Mouse (Mus musculus) layer of hippocampus, postnatal 10 days (tissue): ENCODE measurements around the gene Tmcc1. TPM values are rescaled to one million over a fixed set of nuclear protein-coding genes. Genes with fewer than 3 reads are reported as not detected.

Source experiments
- DNase-seq, 2 experiments: peaks; one replicate each; pipeline ENCODE4 v3.0.0; 2021; ENCODE audit warnings: low spot score in 2 of 2
- total RNA-seq, 2 experiments: library from RNA; stranded (reverse); gene quantifications; 2 replicates each; pipeline ENCODE4 v1.2.3; 2021

Tmcc1 gene
- total RNA-seq, 2 experiments from 2014 or later = 63.9 to 69.1 TPM

DNA sequence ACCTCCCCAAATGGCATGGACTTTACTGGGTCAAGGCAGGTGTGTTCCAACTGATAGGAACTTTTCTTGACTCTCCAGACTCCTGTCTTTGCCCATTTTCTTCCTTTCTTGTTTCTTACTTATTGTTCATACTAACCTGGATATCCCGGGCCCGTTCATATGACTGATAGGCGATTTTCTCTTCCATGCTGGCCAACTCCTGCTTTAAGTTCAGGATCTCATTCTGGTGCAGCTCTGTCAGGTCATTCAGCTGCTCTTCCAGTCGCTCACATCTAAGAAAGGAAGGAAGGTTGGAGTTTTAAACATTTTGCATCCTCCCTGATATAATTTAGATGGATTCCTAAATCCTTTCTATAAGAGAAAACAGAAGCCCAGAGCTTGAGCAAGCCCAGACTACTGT is 168.6 kb downstream of the Tmcc1 start:
- no peak for DNase-seq

GRCm38 (mm10) chr6:116021961-116022485 is 171.3 kb downstream of the Tmcc1 start:
- DNase-seq = no peak

DNA sequence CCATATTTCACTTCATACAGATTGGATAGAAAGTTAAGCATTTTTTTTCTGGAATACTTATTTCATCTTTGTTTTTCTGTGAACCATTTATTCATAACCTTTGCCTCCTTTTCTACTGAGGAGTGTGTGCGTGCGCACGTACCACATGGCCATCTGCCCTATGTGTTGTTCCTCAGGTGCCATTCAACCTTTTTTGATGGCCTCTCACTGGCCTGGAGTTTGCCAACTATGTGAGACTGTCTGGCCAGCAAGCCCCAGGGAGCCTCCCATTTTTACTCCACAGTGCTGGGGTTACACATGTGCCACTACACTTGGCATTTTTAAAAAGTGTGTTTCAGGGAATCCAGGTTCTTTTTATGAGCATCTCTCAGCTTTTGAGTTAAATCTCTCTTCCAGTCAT is 177.4 kb downstream of the Tmcc1 start:
- no peak for DNase-seq

DNA sequence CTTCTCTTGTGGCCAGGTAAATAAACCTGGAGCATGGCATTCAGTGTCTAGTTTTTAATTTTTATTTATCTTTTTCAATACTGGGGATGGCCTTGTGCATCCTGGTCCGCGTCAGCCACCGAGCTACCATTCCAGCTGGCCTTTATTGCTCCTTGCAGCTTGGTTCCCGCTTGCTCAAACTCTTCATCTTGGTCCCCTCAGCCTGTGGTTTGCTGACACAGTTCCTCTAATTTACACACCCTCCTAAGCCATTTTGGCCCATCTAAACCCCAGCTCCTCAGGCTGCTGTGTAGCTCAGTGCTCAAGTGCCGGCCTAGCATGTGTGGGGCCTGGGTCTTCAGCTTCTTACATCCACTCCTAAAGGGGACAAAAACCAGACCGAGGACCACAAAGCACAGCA is 179.2 kb downstream of the Tmcc1 start:
- DNase-seq = no peak

DNA sequence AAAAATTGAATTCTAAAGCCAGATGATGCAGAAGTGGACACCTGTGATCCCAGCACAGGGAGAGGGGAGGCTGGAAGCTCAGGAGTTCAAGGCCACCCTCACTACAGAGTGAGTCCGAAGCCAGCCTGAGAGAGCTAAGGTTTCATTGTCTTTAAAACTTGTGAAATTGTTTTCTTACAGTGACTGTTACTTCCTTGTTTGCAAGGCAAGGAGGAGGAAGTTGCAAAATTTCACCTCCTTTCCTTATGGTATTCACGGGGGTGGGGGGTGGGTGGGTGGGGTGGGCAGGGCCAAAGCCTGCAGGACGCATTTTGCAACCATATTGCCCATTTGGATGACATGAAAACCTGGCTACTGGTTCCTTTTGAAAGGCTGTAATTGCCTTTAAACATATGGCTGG is 179.6 kb downstream of the Tmcc1 start:
- DNase-seq = no peak

- DNase-seq = peak; percentile 92 to 94
Observed at GRCm38 (mm10) chr6:116010541-116010940, 182.7 kb downstream of the Tmcc1 start.

GRCm38 (mm10) chr6:116009426-116009825 is 183.9 kb downstream of the Tmcc1 start:
- no peak for DNase-seq

GRCm38 (mm10) chr6:116007561-116008173 is 185.6 kb downstream of the Tmcc1 start:
- peak; percentile 78 to 79 for DNase-seq

GRCm38 (mm10) chr6:116006731-116007130 is 186.6 kb downstream of the Tmcc1 start:
- DNase-seq = no peak

DNA sequence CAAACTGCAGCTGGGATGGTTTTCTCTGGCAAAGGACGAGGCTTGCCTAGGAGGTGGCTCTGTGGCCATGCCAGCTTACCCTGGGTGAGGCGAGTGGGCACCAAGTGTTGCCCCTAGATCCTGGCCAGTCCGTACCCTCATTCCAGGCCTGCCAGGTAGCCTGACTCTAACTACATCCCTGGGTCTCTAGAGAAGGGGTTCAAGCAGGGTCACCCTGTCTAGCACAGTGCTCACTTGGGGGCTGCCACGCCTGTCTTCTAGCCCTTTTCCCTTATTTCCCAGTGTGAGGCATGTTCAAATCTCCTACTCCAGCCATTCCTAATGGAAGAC is 187.4 kb downstream of the Tmcc1 start:
- DNase-seq = no peak

GRCm38 (mm10) chr6:116005275-116005958 is 187.9 kb downstream of the Tmcc1 start:
- DNase-seq = no peak

DNA sequence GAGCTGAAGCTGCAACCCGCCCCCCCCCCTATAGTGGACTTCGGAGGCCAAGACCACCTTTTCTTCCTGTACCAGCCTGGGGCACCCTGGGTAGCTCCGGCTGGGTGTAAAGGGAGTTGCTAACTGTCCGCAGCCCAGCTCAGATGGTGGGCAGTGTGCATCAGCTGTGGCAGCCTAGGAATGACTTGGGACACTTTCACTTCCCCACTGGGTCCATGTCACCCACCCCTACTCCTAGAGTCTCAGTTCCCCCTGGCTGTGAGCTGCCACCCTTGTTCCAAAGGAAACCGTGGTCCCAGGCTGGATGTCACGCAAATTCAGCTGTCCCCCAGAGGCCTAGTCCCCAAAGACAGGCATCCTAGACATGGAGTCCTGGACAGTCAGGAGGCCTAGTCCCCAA is 188.6 kb downstream of the Tmcc1 start:
- DNase-seq = no peak

DNA sequence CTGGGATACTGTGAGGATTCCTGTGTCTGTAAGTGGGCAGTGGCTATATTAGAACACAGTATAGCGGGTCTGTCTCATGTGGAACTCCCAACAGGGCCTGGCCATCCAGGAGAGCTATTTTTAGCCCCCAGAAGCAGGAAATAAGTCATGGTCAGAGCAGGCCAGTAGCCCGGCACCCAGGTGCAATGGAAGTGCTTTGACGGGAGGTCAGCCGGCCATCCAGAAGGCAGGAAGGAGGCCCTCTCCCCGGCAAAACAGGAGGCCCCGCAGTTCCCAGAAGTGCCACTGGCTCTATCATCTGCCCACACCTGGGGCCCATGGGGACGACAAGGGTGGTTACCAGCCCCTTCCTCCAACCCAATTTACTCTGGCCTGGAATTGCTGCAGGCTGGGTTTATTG is 189.2 kb downstream of the Tmcc1 start:
- no peak for DNase-seq

- DNase-seq = no peak
Observed at GRCm38 (mm10) chr6:116003516-116003915, 189.8 kb downstream of the Tmcc1 start.

GRCm38 (mm10) chr6:116002311-116003104 is 190.8 kb downstream of the Tmcc1 start:
- no peak for DNase-seq

DNA sequence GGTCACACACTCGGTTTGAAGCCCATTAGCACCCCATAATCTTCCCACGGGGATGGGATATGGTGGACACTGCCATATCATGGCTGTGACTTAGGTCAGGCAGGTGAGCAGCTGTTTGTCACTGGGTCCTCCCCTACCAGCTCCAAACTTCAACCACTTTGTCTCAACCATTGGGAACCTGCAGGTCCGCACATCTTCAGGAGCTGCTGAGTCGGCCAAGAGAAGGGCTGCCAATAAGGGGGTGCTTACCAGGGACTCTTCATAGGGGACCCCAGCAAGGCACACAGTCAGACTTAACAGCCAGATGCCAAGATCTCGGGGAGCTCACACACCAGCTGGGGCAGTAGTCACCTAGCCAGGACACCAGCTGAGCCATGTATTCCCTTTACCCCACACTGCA is 192.4 kb downstream of the Tmcc1 start:
- no peak for DNase-seq

DNA sequence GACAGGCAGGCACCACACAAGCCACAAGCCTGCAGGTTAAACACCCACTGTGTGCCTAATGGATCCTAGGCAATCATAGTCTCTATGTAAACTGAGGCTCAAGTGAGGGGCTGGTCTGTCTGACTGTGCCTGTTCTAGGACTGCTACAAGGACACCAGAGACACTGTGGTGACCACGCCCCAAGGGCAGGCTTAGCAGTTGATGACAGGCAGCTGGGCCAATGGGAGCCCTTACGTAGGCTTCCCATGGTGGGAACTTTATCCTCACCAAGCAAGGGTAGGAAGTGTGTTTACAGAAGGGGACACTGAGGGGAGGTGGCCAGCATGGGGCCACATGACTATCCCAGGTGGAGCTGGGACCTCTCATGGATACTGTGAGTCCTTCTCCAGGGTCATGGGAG is 194.1 kb downstream of the Tmcc1 start:
- no peak for DNase-seq

DNA sequence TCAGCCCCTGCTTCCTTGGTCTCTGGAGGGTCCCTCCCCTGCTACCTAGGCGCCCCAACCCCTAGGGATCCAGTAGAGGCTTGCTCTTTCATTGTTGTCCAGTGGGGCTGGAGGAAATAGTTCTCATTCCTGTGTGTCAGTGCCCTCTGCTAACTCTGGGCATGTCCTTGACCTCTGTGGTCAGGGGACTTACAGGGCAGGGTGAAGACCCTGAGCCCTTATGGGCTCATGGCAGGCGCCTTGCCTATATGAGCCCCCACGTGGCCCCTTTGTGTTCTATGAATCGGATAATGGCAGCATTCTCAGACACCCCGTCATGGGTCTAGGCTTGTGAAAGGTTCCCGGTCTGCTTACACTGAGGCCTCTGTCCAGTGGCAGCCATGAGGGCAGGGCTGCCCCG is 194.5 kb downstream of the Tmcc1 start:
- no peak for DNase-seq

DNA sequence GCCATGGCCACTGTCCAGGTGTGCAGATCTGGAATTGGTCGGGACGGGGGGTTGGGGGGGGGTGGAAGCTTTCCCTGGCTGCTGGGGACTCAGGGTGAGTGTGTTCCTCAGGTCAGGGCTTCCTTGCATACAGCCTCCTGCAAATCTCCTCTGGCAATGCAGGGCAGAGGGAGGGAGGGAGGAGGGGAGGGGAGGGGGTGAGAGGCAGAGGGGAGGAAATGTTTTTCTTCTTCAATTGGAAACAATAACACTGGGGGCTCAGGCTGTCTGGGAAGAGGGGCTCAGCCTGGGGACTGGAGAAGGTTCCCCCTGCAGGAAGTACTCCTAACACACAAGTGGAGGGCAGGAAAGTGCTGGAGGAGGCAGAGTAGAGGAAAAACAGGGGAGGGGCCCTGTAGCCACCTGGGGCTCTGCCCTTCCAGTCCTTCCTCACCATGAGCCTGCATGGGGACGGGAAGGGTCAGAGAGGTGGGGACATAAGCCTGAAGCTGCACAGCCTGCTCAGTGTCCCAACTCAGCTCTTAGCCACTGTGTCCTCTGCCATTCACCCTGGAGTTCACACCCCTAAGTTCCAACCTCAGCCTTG is 195.5 kb downstream of the Tmcc1 start:
- no peak for DNase-seq

- no peak for DNase-seq
Observed at GRCm38 (mm10) chr6:115996171-115996851, 197.0 kb downstream of the Tmcc1 start.

GRCm38 (mm10) chr6:115995531-115995941 is 197.8 kb downstream of the Tmcc1 start:
- no peak for DNase-seq
